Mouse (Mus musculus) forebrain, embryonic 12.5 days (tissue): ENCODE data around the gene Os9. TPM values are rescaled to one million over a fixed set of nuclear protein-coding genes. Genes with fewer than 3 reads are reported as not detected.
"Not testable (repeated sequence)": the region's sequence is repeated elsewhere in the genome, so short reads cannot be mapped to it uniquely, and the experiment has no call there.

Source experiments
- ATAC-seq: fragments of 200-750 bp; cut with Nextera tagmentation; 2 replicates; pipeline ENCODE4 v1.8.0; 2017; ENCODE audit warnings: moderate TSS enrichment; ENCODE audit not compliant: low FRiP score
- H3K27ac ChIP-seq: fragments of 300-500 bp; sonication (generic); 2 replicates; pipeline ENCODE4 v1.5.1; 2016; ENCODE audit warnings: mild to moderate bottlenecking
- H3K27me3 ChIP-seq: fragments of 300-500 bp; sonication (generic); 2 replicates; pipeline ENCODE4 v1.6.1; 2016; ENCODE audit warnings: mild to moderate bottlenecking
- H3K36me3 ChIP-seq: fragments of 300-500 bp; sonication (generic); replicated peaks from 2 replicates; pipeline ENCODE4 v1.6.1; 2016; ENCODE audit warnings: mild to moderate bottlenecking
- H3K4me1 ChIP-seq: fragments of 300-500 bp; sonication (generic); 2 replicates; pipeline ENCODE4 v1.6.1; 2016
- H3K4me2 ChIP-seq: fragments of 300-500 bp; sonication (generic); 2 replicates; pipeline ENCODE4 v1.6.1; 2016; ENCODE audit warnings: mild to moderate bottlenecking, moderate library complexity
- H3K4me3 ChIP-seq: fragments of 300-500 bp; sonication (generic); replicated peaks from 2 replicates; pipeline ENCODE4 v1.5.1; 2016; ENCODE audit warnings: mild to moderate bottlenecking
- H3K9ac ChIP-seq: fragments of 300-500 bp; sonication (generic); 2 replicates; pipeline ENCODE4 v1.6.1; 2016; ENCODE audit warnings: mild to moderate bottlenecking
- H3K9me3 ChIP-seq: fragments of 300-500 bp; sonication (generic); 2 replicates; pipeline ENCODE4 v1.6.1; 2016
- WGBS: fragments of 180-500 bp; shearing (Covaris S2); methylation state at CpG from one replicate; pipeline ENCODE4 v1.1.7; 2016; 5-methylcytosine and 5-hydroxymethylcytosine counted together
- polyA plus RNA-seq: library from polyadenylated mRNA; unstranded; fragments of >200 nt; fragmentation: Nextera tagmentation; extraction: Ambion mirVana; gene quantifications from 2 replicates; pipeline ENCODE4 v1.2.1, GENCODE M21; 2016

Os9 gene
- polyA plus RNA-seq, 1 experiment from 2014 or later = 86.1 TPM

- Histone ChIP-seq H3K27ac (no peak overlapping the region), H3K27me3 (peaks cover 15% of the 10 kb centered on the region), H3K36me3 (no peaks in the 10 kb centered on the region), H3K4me2 (no peak overlapping the region), H3K4me1 (0 out of 2 replicates have a peak, but pooled peaks cover 4% of the 10 kb centered on the region), H3K4me3 (no peak overlapping the region), H3K9ac (no peak overlapping the region), H3K9me3 (no peaks in the 10 kb centered on the region)
- no peak for ATAC-seq
- WGBS = 84% methylated on average over 9 of the region's 9 CpGs
Measured at GRCm38 (mm10) chr10:127160081-127160480, 39.1 kb upstream of the Os9 start.

GRCm38 (mm10) chr10:127158471-127158870, 37.5 kb upstream of the Os9 start:
- Histone ChIP-seq H3K9ac (no peak overlapping the region), H3K27ac (no peak overlapping the region), H3K36me3 (no peaks in the 10 kb centered on the region), H3K4me2 (no peak overlapping the region), H3K4me1 (no peaks in the 10 kb centered on the region), H3K27me3 (peaks cover 3% of the 10 kb centered on the region; the same call in 1 of the 2 replicates), H3K9me3 (no peaks in the 10 kb centered on the region), H3K4me3 (no peak overlapping the region)
- WGBS = 73% methylated on average over 3 of the region's 3 CpGs
- no peak for ATAC-seq

- H3K36me3 ChIP-seq = no peaks in the 10 kb centered on the region
- no peaks in the 10 kb centered on the region for H3K4me1 ChIP-seq
- H3K9me3 ChIP-seq = no peaks in the 10 kb centered on the region
- no peaks in the 10 kb centered on the region for H3K27me3 ChIP-seq
- no peak overlapping the region for H3K4me2 ChIP-seq
- H3K9ac ChIP-seq = no peak overlapping the region
- ATAC-seq = no peak
- WGBS = 88% methylated on average over 1 of the region's 1 CpGs
- no peak overlapping the region for H3K4me3 ChIP-seq
- H3K27ac ChIP-seq = no peak overlapping the region
Measured at GRCm38 (mm10) chr10:127156511-127156910, 35.6 kb upstream of the Os9 start.

GRCm38 (mm10) chr10:127156089-127156488, 35.2 kb upstream of the Os9 start:
- H3K4me2 ChIP-seq = no peak overlapping the region
- H3K27me3 ChIP-seq = no peaks in the 10 kb centered on the region
- no peaks in the 10 kb centered on the region for H3K9me3 ChIP-seq
- no peaks in the 10 kb centered on the region for H3K4me1 ChIP-seq
- H3K36me3 ChIP-seq = no peaks in the 10 kb centered on the region
- no peak overlapping the region for H3K4me3 ChIP-seq
- H3K27ac ChIP-seq = no peak overlapping the region
- no peak for ATAC-seq
- 89% methylated on average over 1 of the region's 1 CpGs for WGBS
- no peak overlapping the region for H3K9ac ChIP-seq

- WGBS = 87% methylated on average over 5 of the region's 5 CpGs
- H3K36me3 ChIP-seq = no peaks in the 10 kb centered on the region
Measured at GRCm38 (mm10) chr10:127154652-127155051, 33.7 kb upstream of the Os9 start.

GRCm38 (mm10) chr10:127154241-127154640, 33.3 kb upstream of the Os9 start:
- whole genome bisulfite sequencing = 91% methylated on average over 2 of the region's 2 CpGs
- no peak for ATAC-seq

More at GRCm38 (mm10) chr10:127154652-127155051, 33.7 kb upstream of the Os9 start:
- H3K9me3 ChIP-seq = no peaks in the 10 kb centered on the region
- no peak overlapping the region for H3K4me2 ChIP-seq
- H3K27me3 ChIP-seq = no peaks in the 10 kb centered on the region
- H3K27ac ChIP-seq = no peak overlapping the region
- H3K4me1 ChIP-seq = no peaks in the 10 kb centered on the region
- H3K9ac ChIP-seq = no peak overlapping the region
- no peak for ATAC-seq
- no peak overlapping the region for H3K4me3 ChIP-seq

GRCm38 (mm10) chr10:127153323-127153722, 32.4 kb upstream of the Os9 start:
- Histone ChIP-seq H3K4me3 (no peak overlapping the region), H3K27ac (no peak overlapping the region), H3K9ac (no peak overlapping the region), H3K9me3 (no peaks in the 10 kb centered on the region), H3K4me2 (no peak overlapping the region), H3K4me1 (no peaks in the 10 kb centered on the region), H3K36me3 (no peaks in the 10 kb centered on the region), H3K27me3 (no peaks in the 10 kb centered on the region)
- no peak for ATAC-seq
- 91% methylated on average over 7 of the region's 7 CpGs for WGBS

More at GRCm38 (mm10) chr10:127154241-127154640, 33.3 kb upstream of the Os9 start:
- Histone ChIP-seq H3K4me2 (no peak overlapping the region), H3K9ac (no peak overlapping the region), H3K27me3 (no peaks in the 10 kb centered on the region), H3K4me3 (no peak overlapping the region), H3K4me1 (no peaks in the 10 kb centered on the region), H3K36me3 (no peaks in the 10 kb centered on the region), H3K27ac (no peak overlapping the region), H3K9me3 (no peaks in the 10 kb centered on the region)

GRCm38 (mm10) chr10:127152556-127152955, 31.6 kb upstream of the Os9 start:
- H3K27me3 ChIP-seq, H3K36me3 ChIP-seq, ATAC-seq, H3K9ac ChIP-seq, H3K4me2 ChIP-seq, H3K4me1 ChIP-seq, H3K27ac ChIP-seq, H3K9me3 ChIP-seq, H3K4me3 ChIP-seq: not testable (repeated sequence)
- 91% methylated on average over 10 of the region's 10 CpGs for WGBS

GRCm38 (mm10) chr10:127151233-127151632, 30.3 kb upstream of the Os9 start:
- H3K4me3 ChIP-seq, H3K27ac ChIP-seq, H3K36me3 ChIP-seq, H3K4me2 ChIP-seq, H3K4me1 ChIP-seq, ATAC-seq, H3K9ac ChIP-seq, H3K9me3 ChIP-seq, H3K27me3 ChIP-seq: not testable (repeated sequence)
- WGBS = 87% methylated on average over 3 of the region's 3 CpGs

GRCm38 (mm10) chr10:127150471-127150872, 29.5 kb upstream of the Os9 start:
- H3K4me1 ChIP-seq = no peaks in the 10 kb centered on the region
- no peaks in the 10 kb centered on the region for H3K9me3 ChIP-seq
- 84% methylated on average over 4 of the region's 4 CpGs for WGBS
- no peaks in the 10 kb centered on the region for H3K27me3 ChIP-seq
- H3K36me3 ChIP-seq = no peaks in the 10 kb centered on the region
- ATAC-seq = no peak
- no peak overlapping the region for H3K4me2 ChIP-seq
- no peak overlapping the region for H3K4me3 ChIP-seq
- H3K9ac ChIP-seq = no peak overlapping the region
- no peak overlapping the region for H3K27ac ChIP-seq

- Histone ChIP-seq H3K4me1 (no peaks in the 10 kb centered on the region), H3K36me3 (no peaks in the 10 kb centered on the region), H3K27me3 (no peaks in the 10 kb centered on the region), H3K9me3 (no peaks in the 10 kb centered on the region), H3K4me3 (no peak overlapping the region), H3K4me2 (no peak overlapping the region), H3K9ac (no peak overlapping the region), H3K27ac (no peak overlapping the region)
- ATAC-seq = no peak
- WGBS = 81% methylated on average over 6 of the region's 6 CpGs
Measured at GRCm38 (mm10) chr10:127147135-127147534, 26.2 kb upstream of the Os9 start.

GRCm38 (mm10) chr10:127145303-127145702, 24.4 kb upstream of the Os9 start:
- no peaks in the 10 kb centered on the region for H3K27me3 ChIP-seq
- H3K9me3 ChIP-seq = no peaks in the 10 kb centered on the region
- H3K4me1 ChIP-seq = no peaks in the 10 kb centered on the region
- H3K4me3 ChIP-seq = no peak overlapping the region
- no peaks in the 10 kb centered on the region for H3K36me3 ChIP-seq
- no peak overlapping the region for H3K27ac ChIP-seq
- ATAC-seq = no peak
- H3K9ac ChIP-seq = no peak overlapping the region
- H3K4me2 ChIP-seq = no peak overlapping the region
- WGBS = 82% methylated on average over 5 of the region's 5 CpGs

- Histone ChIP-seq H3K4me1 (no peaks in the 10 kb centered on the region), H3K4me2 (no peak overlapping the region), H3K36me3 (no peaks in the 10 kb centered on the region), H3K9ac (no peak overlapping the region), H3K4me3 (no peak overlapping the region), H3K9me3 (no peaks in the 10 kb centered on the region), H3K27ac (no peak overlapping the region), H3K27me3 (no peaks in the 10 kb centered on the region)
- WGBS = 93% methylated on average over 7 of the region's 7 CpGs
- no peak for ATAC-seq
Measured at GRCm38 (mm10) chr10:127144536-127144935, 23.6 kb upstream of the Os9 start.
